Mouse (Mus musculus) ovary, adult 10 weeks (tissue): Measurements from ENCODE around the gene Agr2. TPM values are rescaled to one million over a fixed set of nuclear protein-coding genes. Genes with fewer than 3 reads are reported as not detected.

Experiments used
- polyA plus RNA-seq: library from polyadenylated mRNA; stranded (reverse); fragments of 350-450 nt; fragmentation: Illumina TruSeq; extraction: RNeasy Lipid Tissue Mini Kit (QIAGEN cat#74804); gene quantifications from one replicate; pipeline ENCODE4 v1.2.3, GENCODE M21; 2014

Gene Agr2
- polyA plus RNA-seq = 6.6 TPM

GRCm38 (mm10) chr12:35992711-35993110 is at the start of gene Agr2:
Gene Agr2, plus strand, starts transcription at chr12:35992907.

DNA sequence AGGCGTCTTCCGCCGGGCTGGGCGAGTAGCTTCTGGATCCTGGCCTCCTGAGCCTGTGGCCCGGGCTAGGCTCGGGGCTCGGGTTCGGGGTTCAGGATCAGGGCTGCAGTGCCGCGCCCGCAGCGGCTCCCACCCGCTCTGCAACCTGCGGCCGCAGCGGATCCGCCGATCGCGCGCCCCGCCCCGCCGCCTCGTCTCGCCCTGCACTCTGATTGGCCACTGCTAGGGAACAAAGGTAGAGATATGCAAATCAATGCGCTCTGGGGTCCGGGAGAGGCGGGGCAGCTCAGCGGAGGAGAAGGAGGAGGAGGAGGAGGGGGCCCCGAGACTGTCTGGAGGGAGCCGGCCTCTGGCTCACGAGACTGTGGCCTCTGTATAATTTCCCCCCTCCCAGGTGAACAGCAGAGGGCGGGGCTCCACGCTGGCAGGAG is 49.7 kb downstream of the Agr2 start, which contains the start of gene Tspan13:
Tspan13 (minus strand) TSS at position 153 of the 431 bp plus-strand sequence.

Other genes with a start within 250 kb of the Agr2 start
- gene Agr3, start 67.3 kb upstream of the Agr2 start, polyA plus RNA-seq = 21.4 TPM
- gene Tspan13, start 49.6 kb downstream of the Agr2 start, polyA plus RNA-seq = 121 TPM
- 65.5 TPM for gene Ankmy2, start 164.2 kb downstream of the Agr2 start, polyA plus RNA-seq
- gene Bzw2, start 165.2 kb downstream of the Agr2 start, polyA plus RNA-seq = 78.5 TPM